Mouse (Mus musculus) liver, adult 2 months (tissue): Measurements from ENCODE around the gene Fsd2.

Experiments
- CTCF ChIP-seq: fragments of 200-500 bp; IDR thresholded peaks from 2 replicates; pipeline ENCODE4 v1.5.1; 2011; ENCODE audit warnings: low read depth, low read length, control low read depth
- POLR2A ChIP-seq: fragments of 200-500 bp; IDR thresholded peaks from 2 replicates; pipeline ENCODE4 v1.6.1; 2011; ENCODE audit warnings: low read length, control low read depth; ENCODE audit not compliant: insufficient read depth; ENCODE audit errors: extremely low read depth

DNA sequence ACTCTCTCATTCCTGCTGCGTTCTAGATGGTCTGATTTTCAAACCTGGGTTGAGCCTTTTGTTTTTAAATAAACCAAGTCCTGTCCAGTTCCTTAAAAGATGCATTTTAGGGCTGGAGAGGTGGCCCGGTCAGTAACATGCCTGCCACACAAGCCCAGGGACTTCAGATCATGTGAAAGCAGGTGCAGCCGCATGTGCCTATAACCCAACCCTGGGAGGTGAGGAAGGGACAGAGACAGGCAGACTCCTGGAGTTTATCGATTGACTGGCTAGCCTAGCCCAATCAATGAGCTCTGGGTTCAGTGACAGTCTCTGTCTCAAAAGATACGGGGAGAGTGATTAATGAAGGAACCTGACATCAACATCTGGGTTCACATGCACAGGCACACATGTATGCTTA lies 5.5 kb downstream of the Fsd2 start:
- TF ChIP-seq POLR2A: no peak
- TF ChIP-seq CTCF: no peak
